Mouse (Mus musculus): ENCODE results near the gene Dnm2.
"Not testable (repeated sequence)": the region's sequence is repeated elsewhere in the genome, so short reads cannot be mapped to it uniquely, and the experiment has no call there.

Dnm2 gene

DNA sequence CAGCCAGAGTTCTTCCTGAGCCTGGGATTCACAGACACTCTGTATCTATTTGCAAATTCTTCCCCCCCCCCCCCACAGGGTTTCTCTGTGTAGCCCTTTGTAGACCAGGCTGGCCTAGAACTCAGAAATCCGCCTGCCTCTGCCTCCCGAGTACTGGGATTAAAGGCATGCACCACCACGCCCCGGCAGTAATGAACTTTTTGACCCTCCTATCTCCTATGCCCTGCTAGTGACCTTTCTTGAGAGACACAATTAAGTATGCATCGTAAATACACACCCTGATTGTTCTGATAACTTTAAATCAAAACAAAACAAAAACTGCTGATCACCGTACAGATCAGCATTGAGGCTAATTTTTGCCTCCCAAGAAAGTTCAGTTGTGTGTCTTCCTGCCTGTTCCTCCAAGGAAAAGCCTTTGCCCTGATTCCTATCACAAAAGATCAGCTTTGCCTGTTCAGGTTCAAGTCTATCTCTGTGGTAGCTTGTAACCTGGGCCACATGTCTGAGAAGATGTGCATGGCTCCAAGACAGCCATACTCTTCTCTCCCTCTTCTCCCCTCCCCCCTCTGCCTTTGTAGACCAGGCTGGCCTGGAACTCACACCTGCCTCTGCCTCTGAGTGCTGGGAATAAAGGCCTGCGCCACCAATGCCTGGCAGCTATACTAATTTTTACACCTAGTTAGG, 31.7 kb downstream of the Dnm2 start:
- DNase-seq (ENCODE audit: low read depth, low spot score), result no peak

DNA sequence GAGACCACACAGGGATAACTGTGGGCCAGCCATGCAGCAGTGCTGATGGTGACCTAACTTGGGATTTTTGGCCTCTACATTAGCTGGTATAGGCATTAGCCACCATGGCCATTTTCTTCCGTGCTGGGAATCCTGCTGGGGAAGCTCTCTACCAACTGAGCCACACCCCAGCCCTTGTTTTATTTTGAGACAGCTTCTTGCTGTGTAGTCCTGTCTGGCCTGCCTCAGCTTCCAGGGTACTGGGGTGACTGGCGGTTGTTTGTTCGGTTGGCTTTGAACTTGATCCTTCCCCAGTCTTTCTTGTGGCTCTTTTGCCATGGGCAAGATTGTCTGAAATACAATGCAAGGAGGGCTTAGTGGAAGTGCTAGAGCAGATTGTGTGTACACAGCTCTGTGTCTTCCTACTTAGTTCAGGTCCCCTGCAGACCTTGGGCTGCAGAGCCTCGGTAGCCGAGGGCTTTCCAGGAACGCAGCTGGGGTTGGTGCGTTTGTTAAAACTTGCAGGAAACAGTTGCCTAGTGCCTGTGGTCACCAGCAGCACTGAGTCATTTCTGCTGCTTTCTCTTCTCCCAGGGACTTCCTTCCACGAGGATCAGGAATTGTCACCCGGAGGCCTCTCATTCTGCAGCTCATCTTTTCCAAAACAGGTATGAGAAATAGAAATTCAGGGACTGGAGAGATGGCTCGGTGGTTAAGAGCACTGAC, 32.4 kb downstream of the Dnm2 start:
- DNase-seq (ENCODE audit: low read depth, low spot score), result no peak

DNA sequence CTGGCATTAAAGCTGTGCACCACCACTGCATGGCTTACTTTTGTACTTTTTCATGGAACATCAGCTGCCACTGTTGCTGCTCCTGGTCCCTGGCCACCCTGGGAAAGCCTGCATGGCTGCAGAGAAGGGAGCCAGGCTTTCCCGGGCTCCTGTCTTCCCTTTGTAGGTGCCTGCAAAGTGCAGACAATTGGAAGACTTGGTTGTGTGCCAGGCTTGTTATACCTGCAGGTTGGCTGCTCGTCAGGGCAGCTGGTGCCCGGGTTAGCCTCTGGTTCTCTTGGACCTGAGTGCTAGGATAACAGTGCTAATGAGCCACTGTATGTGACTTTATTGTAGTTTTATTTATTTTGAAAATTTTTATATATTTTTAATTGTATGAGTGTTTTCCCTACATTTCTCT, 34.1 kb downstream of the Dnm2 start:
- DNase-seq (ENCODE audit: low read depth, low spot score), result no peak

DNA sequence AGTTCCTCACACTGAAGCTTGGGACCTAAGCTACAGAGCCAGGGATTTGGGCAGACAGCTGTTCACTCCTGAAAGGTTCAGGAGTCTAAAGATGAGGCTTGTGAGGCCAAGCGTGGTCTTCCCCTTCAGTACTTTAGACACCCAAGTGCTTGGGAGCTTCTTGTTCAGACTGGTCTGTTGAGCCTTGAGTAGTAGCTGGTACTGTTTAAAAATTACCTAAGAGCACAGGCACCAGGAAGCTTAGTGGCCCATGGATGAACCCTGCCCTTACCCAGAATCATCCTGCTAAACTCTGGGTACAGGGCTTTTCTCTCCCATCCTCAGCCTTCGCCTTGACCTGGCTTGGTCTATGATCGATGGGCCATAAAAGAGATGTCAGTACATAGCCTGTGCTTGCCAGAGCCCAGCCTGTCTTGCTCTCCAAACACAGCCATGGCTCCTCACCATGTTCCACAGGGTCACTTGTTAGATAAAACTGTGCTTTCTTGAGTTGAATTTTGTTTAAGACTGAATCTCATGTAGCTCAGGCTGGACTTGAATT, 35.8 kb downstream of the Dnm2 start:
- DNase-seq (ENCODE audit: low read depth, low spot score), result no peak

DNA sequence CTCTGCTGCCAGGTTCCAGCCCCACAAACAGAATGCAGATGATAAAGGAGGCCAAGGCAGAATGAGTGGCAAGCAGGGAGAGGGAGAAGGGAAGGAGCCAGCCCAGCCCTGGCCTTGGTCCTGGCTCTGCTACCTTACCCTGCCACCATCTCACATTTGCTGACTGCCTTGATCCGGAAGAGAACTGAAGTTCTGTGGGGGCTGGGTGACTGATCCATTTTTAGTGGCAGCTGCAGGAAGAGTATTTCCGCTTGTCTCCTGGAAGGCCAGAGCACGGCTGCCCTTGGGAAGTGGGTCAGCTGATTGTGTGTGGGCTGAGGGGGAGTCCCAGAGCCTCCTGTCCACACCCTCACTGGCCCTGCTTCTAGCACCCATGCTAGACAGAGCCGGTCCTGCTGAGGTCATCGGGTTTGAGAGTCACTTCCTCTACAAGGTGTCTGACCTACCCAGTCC, 38.5 kb downstream of the Dnm2 start:
- no peak for DNase-seq (ENCODE audit: low read depth, low spot score)

DNA sequence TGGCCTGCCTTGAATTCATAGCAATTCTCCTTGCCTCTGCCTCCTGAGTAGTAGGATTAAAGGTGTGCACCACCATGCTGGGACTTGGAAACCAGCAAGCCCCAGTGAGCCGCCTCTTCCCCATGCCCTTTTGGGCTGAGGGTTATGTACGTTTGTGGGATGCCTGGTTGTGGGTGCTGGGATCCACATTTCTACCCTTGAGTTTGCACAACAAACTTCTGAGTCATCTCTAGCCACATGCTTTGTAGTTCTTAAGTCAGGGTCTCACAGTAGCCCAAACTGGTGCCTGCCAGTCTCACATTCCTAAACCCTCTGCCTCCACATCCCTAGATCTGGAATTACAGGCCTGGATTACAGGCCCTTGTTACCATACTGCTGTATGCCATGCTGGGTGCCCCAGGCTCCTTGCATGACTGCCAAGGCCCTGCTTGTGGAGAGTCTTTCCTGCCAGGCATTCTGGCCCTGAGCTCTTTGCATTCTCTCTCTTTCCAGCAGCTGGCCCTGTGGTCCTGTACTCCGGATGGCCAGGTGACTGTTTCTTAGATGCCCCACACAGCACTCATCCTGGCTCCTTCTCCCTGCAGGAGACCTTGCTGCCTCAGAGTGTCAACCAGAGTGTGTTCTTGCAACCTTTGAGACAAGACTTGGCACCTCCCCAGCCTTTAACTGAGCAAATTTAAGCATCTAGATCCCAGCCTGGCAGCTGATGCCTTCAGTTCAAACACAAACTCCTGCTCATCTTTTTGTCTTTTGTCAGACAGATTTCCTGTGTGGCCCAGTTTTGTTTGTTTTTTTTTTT, 39.3 kb downstream of the Dnm2 start:
- no peak for DNase-seq (ENCODE audit: low read depth, low spot score)

DNA sequence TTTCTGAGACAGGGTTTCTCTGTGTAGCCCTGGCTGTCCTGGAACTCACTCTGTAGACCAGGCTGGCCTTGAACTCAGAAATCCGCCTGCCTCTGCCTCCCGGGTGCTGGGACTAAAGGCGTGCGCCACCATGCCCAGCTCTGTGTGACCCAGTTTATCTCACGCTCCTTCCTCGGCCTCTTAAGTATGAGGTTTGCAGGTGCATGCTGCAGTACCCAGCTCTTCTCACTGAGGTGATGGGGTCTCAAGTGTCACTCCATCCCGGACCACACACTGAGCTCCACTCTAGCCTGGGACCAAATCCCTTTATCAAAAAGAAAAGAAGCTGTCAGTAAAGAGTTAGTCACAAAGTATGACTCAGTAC, 39.8 kb downstream of the Dnm2 start:
- DNase-seq (ENCODE audit: low read depth, low spot score), result not testable (repeated sequence)

DNA sequence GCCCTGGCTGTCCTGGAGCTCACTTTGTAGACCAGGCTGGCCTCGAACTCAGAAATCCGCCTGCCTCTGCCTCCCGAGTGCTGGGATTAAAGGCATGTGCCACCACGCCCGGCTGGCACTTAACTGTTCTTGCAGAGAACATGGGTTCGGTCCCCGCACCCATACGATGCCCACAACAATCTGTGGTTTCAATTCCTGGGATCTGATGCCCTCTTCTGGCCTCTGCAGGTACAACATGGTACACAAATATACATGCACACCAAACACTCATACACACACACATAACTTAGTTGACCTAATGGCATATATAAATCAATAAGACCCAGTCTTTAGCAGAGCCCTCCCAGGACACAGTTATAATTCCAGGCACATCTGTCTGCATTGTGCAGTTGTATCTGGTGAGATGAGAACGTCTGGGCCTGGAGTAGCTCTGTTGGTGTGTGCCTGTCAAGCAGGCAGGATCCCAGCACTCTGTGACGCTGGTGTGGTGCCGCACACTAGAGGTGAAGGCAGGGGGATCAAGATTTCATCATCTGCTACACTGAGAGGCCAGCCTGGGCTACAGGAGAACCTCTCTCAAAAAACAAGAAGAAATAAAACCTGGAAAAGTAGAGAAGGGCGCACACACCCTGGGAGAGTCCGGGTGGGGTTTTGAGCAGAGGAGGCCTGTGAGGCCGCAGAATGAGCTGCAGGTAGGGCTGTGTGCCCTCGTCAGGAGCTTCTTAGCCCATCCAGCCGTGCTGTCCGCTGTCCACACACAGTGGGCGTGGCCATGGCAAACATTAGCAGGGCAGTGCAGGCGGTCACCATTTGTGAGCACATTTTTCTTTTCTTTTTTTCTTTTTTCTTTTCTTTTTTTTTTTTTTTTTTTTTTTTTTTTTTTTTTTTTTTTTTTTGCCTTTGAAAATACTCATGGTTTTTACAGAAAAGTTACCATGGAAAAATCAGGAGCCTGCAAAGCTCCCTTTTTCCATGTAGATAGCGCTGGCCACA, 44.6 kb downstream of the Dnm2 start:
- DNase-seq (ENCODE audit: low read depth, low spot score), result peak; percentile 41

DNA sequence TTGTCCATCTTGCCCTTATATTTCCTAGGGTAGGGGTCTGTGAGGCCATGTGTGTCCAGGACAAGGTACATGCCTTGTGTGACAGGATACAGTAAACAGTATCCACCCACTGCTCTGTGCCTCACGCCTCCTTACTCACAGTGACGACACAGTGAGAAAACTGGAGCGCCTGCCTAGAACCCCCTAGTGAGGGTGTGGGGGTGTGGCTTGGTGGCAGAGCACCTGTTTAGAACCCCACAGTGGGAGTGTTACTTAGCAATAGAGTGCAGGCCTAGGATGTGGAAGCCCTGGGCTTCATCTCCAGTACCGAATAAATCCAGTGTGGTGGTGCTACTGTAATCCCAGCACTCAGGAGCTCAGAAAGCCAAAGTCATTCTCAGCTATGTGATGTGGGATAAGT, 48.2 kb downstream of the Dnm2 start:
- DNase-seq (ENCODE audit: low read depth, low spot score), result no peak

DNA sequence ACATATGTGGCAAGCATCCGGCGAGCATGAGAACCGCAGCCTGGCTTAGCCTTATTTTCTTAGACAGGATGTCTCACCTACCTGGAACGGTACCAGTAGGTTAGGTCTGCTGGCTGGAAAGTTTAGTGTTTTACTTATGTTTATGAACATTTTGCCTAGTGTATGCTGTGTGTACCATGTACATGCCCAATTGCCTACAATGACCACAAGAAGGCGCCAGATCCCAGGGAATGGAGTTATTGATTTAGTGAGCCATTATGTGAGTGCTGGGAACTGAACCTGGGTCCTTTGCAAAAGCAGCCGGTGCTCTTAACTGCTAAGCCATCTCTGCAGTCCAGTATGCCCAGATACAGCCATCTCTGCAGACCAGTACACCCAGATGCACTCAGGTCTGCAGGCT, 53.0 kb downstream of the Dnm2 start:
- no peak for DNase-seq (ENCODE audit: low read depth, low spot score)

DNA sequence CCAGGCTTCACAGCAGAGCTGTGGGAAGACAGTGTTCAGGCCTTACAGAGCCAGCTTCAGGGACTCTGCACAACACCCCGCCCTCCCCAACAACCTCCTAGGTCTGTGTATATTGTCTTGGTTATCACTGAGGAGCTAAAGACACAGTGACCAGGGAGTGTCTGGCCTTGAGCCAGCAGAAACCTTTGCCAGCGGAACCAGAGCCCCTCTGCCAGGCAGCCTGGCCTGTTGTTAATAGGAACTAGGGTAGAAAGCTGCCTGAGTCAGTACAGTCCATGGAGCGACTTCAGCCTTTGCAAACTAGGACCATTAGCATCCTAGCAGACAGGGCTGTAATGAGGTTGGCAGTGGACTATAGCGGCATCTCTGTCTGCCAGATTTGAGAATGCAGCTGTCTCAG, 59.4 kb downstream of the Dnm2 start:
- DNase-seq (ENCODE audit: low read depth, low spot score), result no peak

DNA sequence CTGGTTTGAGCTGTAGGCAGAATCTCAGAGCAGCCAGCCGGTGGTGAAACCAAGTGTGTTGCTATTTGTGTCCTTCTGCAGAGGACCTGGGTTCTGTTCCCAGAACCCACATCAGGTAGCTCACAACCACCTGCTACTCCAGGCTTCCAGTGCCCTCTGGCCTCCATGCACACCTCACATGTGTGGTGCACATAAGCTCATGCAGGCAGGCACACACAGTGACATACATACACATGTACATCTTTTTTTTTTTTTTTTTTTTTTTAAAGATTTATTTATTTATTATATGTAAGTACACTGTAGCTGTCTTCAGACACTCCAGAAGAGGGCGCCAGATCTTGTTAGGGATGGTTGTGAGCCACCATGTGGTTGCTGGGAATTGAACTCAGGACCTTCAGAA, 63.5 kb downstream of the Dnm2 start:
- DNase-seq (ENCODE audit: low read depth, low spot score), result not testable (repeated sequence)

DNA sequence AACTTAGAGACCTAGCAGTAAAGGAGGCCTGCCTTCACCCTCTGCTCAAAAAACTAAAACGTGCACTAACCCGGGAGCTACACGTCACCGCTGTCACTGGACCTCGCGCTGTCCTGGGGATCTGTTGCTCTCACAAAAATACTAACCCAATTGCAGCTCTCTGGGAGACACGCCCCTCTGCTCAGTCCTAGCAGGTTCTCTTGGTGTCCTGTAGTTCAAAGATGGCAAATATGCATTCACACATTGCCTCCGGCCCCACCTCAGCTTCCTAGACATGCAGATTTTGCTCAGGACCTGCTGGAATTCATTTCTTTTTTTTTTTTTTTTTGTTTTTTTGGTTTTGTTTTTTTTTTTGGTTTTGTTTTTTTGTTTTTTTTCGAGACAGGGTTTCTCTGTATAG, 66.0 kb downstream of the Dnm2 start:
- DNase-seq (ENCODE audit: low read depth, low spot score), result no peak

DNA sequence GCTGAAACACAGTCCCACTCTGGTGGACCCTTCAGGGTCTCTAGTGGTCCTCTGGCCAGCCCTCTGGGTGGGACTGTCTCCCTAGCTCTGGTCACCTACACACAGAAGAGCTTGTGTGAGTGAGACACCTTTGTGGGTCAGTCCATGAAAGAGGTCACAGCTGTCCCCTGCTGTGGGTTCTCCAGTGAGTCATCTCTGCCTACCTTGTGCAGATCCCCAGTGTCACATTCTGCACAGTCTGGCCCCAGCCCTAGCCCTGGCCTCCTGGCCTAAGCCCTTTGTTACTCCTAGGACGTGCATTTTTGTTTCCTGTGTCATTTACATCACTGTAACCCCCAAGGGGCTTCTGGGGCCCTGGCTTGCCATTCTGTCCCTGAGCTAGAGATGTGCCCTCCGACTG, 69.2 kb downstream of the Dnm2 start:
- no peak for DNase-seq (ENCODE audit: low read depth, low spot score)

DNA sequence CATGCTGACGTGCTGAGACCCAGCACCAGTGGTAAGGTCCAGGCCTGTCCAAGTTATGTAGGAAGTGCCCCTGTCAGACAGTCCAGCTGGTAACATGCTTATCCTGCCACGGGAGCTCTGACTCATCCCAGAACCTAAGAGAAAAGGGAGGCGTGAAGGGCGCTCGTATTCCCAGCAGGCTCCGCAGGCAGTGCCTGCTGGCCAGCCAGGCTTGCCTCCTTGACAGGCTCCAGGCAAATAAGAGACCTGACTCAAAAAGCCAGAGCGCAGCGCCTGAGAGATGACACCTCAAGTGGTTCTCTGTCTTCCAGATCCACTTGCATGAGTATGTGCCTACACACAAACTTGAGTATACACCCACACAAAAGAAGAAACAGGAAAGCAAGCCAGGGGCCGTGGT, 70.0 kb downstream of the Dnm2 start:
- DNase-seq (ENCODE audit: low read depth, low spot score), result no peak

DNA sequence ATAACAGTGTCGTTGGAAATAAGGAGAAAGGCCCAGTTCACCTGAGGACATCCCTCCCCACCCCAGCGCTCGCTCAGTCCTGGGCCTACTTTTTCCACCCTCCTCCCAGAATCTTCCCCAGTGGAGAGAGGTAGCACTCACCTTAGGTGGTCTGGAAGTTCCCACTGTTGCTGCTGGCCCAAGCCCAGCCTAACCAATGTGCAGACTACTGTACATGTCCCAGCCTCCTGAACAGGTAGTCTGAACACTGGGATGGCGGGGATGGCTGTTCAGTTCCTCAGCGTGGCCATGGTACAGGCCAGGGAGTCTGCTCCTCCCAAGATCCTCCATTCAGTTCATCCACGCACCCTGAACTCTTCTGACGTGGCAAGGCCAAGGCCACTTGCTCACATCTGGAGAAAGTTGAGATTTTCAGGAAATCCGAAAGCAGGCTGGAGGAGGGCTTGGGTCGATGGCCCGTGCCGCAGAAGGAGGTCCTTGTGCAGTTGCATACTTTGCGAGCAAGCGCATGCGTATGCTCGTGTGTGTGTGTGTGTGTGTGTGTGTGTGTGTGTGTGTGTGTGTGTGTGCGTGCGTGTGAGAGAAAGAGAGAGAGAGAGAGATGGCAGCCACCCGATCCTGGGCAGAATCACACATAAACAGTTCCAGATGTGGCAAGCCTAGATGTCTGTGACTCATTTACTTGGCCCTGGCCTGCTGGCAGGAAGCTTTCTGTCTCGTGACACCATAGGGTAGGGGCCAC, 71.8 kb downstream of the Dnm2 start:
- no peak for DNase-seq (ENCODE audit: low read depth, low spot score)

DNA sequence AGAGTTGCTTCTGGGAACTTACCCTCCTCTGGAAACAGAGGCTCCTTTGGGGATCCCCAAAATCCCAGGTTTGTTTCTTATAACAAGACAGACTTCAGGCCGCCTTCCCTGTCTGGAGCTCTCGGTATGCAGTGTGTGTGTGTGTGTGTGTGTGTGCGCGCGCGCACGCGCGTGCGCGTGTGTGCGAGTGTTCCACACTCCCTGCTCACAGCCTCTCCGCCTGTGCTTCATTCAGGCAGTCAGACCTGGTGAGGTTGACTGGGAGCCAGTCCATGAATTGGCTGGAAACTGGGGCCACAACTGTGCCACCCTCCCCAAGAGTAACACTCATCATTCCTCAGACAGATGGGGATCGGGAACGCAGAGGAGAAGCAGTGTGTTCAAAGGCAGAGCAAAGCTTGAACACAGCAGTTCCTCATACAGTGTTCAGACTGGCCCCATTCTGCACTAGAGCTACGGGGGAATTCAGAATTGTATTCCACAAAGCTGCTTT, 72.4 kb downstream of the Dnm2 start:
- no peak for DNase-seq (ENCODE audit: low read depth, low spot score)

DNA sequence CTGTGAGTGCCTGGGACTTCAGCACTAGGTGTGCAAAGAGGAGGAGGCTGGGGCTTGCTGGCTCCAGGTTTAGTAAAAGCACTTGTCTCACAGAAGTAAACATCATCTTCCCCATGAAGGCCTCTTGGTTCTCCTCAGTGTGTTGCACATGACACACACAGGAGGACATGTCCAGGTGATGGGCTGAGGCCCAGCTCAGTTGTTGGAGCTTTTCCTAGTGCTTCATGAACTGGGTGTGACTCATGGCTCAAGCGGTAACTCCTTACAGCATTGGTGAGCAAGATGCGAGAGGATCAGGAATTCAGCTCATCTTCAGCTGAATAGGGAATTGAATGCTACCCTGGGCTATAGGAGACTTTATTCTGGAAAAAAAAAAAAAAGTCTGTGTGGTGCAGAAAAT, 73.0 kb downstream of the Dnm2 start:
- no peak for DNase-seq (ENCODE audit: low read depth, low spot score)

DNA sequence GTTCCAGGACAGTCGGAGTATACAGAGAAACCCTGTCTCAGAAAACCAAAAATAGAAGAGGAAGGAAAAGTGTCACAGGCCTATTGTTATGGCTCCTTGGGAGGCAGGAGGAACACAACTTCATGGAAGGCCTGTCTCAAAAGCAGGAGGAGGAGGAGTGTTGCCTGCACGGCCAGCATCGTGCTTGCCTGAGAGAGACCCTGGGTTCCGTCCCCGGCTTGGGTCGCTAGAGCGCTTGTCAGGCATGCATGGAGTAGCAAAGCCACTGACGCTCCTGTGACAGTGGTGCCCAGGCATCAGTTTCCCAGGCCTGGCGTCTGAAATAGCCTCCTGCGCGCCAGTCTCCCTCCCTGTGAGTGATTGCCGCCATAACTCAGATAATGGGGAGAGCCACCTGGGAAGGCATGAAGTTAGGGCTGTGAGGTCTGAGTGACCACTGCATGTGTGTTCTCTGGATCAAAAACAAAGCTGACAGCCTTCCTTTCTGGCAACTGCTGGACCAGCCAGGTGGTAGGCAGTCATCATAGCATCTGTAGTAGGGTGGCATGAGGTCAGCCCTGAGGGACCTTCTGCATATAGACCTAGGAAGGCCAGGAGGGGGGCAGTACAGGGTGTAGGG, 73.7 kb downstream of the Dnm2 start:
- no peak for DNase-seq (ENCODE audit: low read depth, low spot score)

DNA sequence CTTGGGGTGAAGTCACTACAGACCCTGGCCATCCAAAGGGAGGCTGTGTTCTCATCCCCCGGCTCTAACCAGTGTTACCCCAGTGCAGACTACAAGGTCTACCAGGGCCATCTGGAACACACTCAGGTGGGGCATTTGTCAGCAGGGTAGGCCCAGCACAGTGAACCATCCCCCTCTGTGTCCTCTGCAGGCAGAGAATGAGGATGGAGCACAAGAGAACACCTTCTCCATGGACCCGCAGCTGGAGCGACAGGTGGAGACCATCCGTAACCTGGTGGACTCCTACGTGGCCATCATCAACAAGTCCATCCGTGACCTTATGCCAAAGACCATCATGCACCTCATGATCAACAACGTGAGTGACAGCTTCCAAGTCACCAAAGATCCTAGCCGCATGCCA, 78.6 kb downstream of the Dnm2 start:
- no peak for DNase-seq (ENCODE audit: low read depth, low spot score)
